Mouse (Mus musculus) MEL (cell line): ENCODE measurements around the gene Alpk1.
A peak's percentile ranks its signal among the peaks of the same experiment; 100 is the strongest.

Source experiments
- CTCF ChIP-seq, 3 experiments: IDR thresholded peaks in 2 of 3; conservative IDR thresholded peaks in 1 of 3; 2 replicates each; pipeline ENCODE4 v1.5.1; 2011 to 2012; ENCODE audit warnings: low read length in 3 of 3, low read depth in 2 of 3, mild to moderate bottlenecking in 2 of 3, improper control_type of control experiment in 1 of 3, inconsistent platforms in 1 of 3, mixed read lengths in 1 of 3, moderate library complexity in 1 of 3; ENCODE audit not compliant: control insufficient read depth in 1 of 3, insufficient read depth in 1 of 3, poor library complexity in 1 of 3, severe bottlenecking in 1 of 3
- ELF1 ChIP-seq: IDR thresholded peaks from 2 replicates; pipeline ENCODE4 v1.6.1; 2014; ENCODE audit warnings: low read depth, mild to moderate bottlenecking, inconsistent platforms, low read length, improper control_type of control experiment, moderate library complexity
- EP300 ChIP-seq, 2 experiments: IDR thresholded peaks; 2 replicates each; pipeline ENCODE4 v1.6.1; 2011; ENCODE audit warnings: improper control_type of control experiment in 2 of 2, low read length in 2 of 2, low read depth in 1 of 2, mild to moderate bottlenecking in 1 of 2
- GATA1 ChIP-seq: IDR thresholded peaks from 2 replicates; pipeline ENCODE4 v1.6.1; 2011; ENCODE audit warnings: low read depth, low read length, improper control_type of control experiment
- JUND ChIP-seq: IDR thresholded peaks from 2 replicates; pipeline ENCODE4 v1.6.1; 2011; ENCODE audit warnings: low read depth, mild to moderate bottlenecking, improper control_type of control experiment, low read length
- KAT2A ChIP-seq: conservative IDR thresholded peaks from 2 replicates; pipeline ENCODE4 v1.6.1; 2012; ENCODE audit warnings: low read depth, low read length, improper control_type of control experiment, inconsistent platforms
- MAX ChIP-seq: IDR thresholded peaks from 2 replicates; pipeline ENCODE4 v1.6.1; 2011; ENCODE audit warnings: low read length, improper control_type of control experiment
- MXI1 ChIP-seq: IDR thresholded peaks from 2 replicates; pipeline ENCODE4 v1.6.1; 2011; ENCODE audit warnings: mild to moderate bottlenecking, low read depth, low read length, improper control_type of control experiment
- NRF1 ChIP-seq: IDR thresholded peaks from 2 replicates; pipeline ENCODE4 v1.6.1; 2014; ENCODE audit warnings: low read depth, mild to moderate bottlenecking, inconsistent platforms, low read length, improper control_type of control experiment, moderate library complexity; ENCODE audit not compliant: poor library complexity, insufficient read depth, severe bottlenecking
- POLR2A ChIP-seq, 2 experiments: IDR thresholded peaks; 2 replicates each; pipeline ENCODE4 v1.6.1; 2011 to 2012; ENCODE audit warnings: low read length in 2 of 2, mild to moderate bottlenecking in 2 of 2, control low read depth in 1 of 2, improper control_type of control experiment in 1 of 2, low read depth in 1 of 2, moderate library complexity in 1 of 2; ENCODE audit not compliant: control insufficient read depth in 1 of 2, insufficient read depth in 1 of 2, poor library complexity in 1 of 2
- POLR2AphosphoS2 ChIP-seq: IDR thresholded peaks from 2 replicates; pipeline ENCODE4 v1.6.1; 2011; ENCODE audit warnings: low read length, improper control_type of control experiment
- TCF12 ChIP-seq: IDR thresholded peaks from 2 replicates; pipeline ENCODE4 v1.6.1; 2014; ENCODE audit warnings: low read depth, mild to moderate bottlenecking, inconsistent platforms, low read length, improper control_type of control experiment, moderate library complexity
- USF2 ChIP-seq, 2 experiments: IDR thresholded peaks; 2 replicates each; pipeline ENCODE4 v1.6.1; 2011 to 2012; ENCODE audit warnings: improper control_type of control experiment in 2 of 2, low read length in 2 of 2, borderline replicate concordance in 1 of 2, inconsistent platforms in 1 of 2, low read depth in 1 of 2, mild to moderate bottlenecking in 1 of 2; ENCODE audit not compliant: insufficient read depth in 1 of 2

DNA sequence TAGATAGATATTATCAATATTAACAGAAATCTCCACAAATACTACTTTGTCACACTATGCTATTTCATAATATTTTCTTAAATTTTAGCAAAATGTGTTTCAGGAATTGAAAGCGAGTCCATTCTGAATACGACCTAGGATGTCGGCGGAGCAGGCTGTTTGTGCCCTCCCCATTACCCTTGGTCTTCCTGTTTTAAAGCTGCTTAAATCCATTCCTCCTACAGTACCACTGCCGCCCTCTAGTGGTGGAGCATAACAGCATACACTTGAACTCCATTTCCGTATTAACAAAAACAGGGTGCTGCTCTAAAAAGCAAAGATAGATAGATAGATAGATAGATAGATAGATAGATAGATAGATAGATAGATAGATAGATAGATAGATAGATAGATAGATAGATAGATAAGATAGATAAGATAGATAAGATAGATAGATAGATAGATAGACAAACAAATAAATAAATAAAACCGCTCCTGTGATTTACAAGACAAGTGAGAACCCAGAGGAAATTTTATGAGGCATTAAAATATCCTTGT lies 17.2 kb downstream of the Alpk1 start:
- TF ChIP-seq EP300 (IDR thresholded peaks at IDR 0.05; ENCODE audit: low read depth in 1 of 2, low read length in 2 of 2) (no peak), CTCF (IDR thresholded peaks at IDR 0.05 in 2 of 3, conservative IDR thresholded peaks at IDR 0.05 in 1 of 3; ENCODE audit: control insufficient read depth in 1 of 3, insufficient read depth in 1 of 3, low read depth in 2 of 3, low read length in 3 of 3, poor library complexity in 1 of 3, severe bottlenecking in 1 of 3) (peak; percentile 63 to 81 (median 78)), POLR2A (IDR thresholded peaks at IDR 0.05; ENCODE audit: control insufficient read depth in 1 of 2, insufficient read depth in 1 of 2, low read depth in 1 of 2, low read length in 2 of 2, poor library complexity in 1 of 2) (no peak), GATA1 (peak; percentile 91), NRF1 (no peak), KAT2A (no peak), ELF1 (peak; percentile 69; the same call in 1 of the 2 replicates), USF2 (IDR thresholded peaks at IDR 0.05; ENCODE audit: borderline replicate concordance in 1 of 2, insufficient read depth in 1 of 2, low read depth in 1 of 2, low read length in 2 of 2) (no peak), POLR2AphosphoS2 (no peak), MAX (no peak), MXI1 (no peak), TCF12 (no peak), JUND (0 out of 2 replicates have a peak, but pooled peaks have one; percentile 8)
